Mouse (Mus musculus): ENCODE measurements around the gene Maats1. TPM values are rescaled to one million over a fixed set of nuclear protein-coding genes. Genes with fewer than 3 reads are reported as not detected.

Gene Maats1
- polyA plus RNA-seq, 1 experiment = 1.2 TPM

DNA sequence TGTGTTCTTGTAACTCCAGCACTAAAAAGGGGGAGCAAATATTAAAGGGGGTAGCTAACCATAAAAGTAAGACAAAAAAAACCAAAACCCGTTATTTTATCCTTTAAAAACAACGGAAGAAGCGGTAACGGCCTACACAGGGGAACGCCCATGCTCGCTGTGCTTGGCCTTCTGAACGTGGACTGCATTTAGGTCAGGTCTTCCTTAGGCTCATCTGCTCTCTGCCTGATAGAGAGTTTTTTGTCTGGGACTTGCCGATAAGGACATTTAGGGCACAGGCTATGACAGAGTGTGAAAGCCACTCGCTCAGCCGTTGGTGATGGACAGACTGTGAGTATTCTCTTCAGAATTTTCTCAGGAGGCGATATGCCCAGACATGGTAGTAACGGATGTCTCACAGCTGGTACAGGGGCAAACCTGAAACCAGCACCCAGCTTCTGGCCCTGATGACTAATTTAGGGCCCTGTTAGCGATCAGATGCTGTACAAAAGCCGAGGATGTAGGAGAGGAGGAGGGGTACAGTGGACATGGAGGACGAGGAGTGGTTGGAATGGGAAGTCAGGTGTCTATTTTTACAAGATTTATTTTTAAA, 29.9 kb upstream of the Maats1 start:
- TF ChIP-seq POLR2A (IDR thresholded peaks at IDR 0.05; ENCODE audit: extremely low read depth, insufficient read depth, low read length) (no peak), CTCF (IDR thresholded peaks at IDR 0.05; ENCODE audit: extremely low read depth, insufficient read depth, low read length) (no peak)
- H3K4me3 ChIP-seq (ENCODE audit: insufficient read depth, low read length) = no peak overlapping the region
- H3K27ac ChIP-seq (ENCODE audit: insufficient read depth, low read length) = no peak overlapping the region
- H3K4me1 ChIP-seq (ENCODE audit: control insufficient read depth, insufficient read depth, low read length) = no peaks in the 10 kb centered on the region

DNA sequence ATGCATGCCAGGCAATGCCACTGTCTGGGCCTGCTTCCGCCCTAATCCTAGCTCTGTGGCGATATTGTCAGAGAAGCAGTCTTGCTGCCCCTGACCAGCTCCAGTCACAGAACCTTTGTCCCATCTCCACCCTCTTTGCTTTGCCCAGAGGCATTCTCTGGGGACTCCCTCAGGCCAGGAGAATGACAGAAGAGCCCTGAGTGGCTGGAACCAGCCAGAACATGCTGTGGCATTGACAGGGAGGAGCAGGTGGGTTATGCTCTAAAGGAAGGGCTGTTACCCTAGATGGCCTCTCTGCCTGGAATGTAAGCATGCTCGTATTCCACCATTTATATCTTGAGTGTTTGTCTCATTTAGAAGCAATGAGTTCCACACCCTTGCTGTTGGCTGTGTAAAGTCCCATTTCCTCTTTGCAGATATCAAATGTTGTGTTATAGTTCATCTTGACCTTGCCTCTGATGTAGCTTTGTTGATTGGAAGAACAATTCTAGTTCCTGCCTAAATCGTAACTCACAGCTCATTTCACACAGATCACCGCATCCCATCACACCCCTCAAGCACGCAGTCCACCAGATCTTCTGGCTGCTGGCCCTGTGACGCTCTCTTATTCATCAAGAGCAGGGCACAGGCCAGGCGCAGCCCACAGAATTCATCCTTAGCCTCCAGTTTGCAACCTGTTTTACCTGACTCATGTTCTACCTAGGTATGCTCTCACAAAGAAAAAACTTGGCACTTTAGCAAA, 28.9 kb upstream of the Maats1 start:
- TF ChIP-seq POLR2A (IDR thresholded peaks at IDR 0.05; ENCODE audit: extremely low read depth, insufficient read depth, low read length) (no peak), CTCF (IDR thresholded peaks at IDR 0.05; ENCODE audit: extremely low read depth, insufficient read depth, low read length) (no peak)
- Histone ChIP-seq H3K4me1 (ENCODE audit: control insufficient read depth, insufficient read depth, low read length) (no peaks in the 10 kb centered on the region), H3K4me3 (ENCODE audit: insufficient read depth, low read length) (no peak overlapping the region), H3K27ac (ENCODE audit: insufficient read depth, low read length) (no peak overlapping the region)

DNA sequence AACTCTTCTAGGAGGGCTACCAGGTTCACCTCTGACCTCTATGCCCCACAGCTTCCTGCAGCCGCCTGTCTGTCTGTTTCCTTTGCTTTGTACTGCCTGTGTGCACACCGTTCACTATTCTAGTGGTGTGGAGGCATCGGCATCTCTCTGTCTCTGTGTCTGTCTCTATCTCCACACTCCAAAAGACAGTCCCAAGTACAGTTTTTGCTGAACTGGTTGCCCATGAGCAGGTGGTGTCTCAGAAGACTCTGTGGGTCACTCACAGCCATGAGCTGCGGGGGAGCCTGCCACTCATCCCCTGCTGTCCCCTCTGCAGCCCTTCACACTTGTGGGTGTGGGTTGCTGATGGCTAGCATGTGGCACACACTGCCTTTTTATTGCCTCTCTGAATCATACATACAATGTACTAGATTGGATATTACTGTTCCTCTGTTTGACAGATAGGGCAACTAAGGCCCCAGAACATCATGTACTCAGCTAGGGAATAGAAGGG, 28.1 kb upstream of the Maats1 start:
- Histone ChIP-seq H3K27ac (ENCODE audit: insufficient read depth, low read length) (no peak overlapping the region), H3K4me3 (ENCODE audit: insufficient read depth, low read length) (no peak overlapping the region), H3K4me1 (ENCODE audit: control insufficient read depth, insufficient read depth, low read length) (peaks cover 2% of the 10 kb centered on the region; the same call in 1 of the 2 replicates)
- TF ChIP-seq CTCF (IDR thresholded peaks at IDR 0.05; ENCODE audit: extremely low read depth, insufficient read depth, low read length) = no peak
- TF ChIP-seq POLR2A (IDR thresholded peaks at IDR 0.05; ENCODE audit: extremely low read depth, insufficient read depth, low read length) = no peak

- H3K4me1 ChIP-seq (ENCODE audit: control insufficient read depth, insufficient read depth, low read length) = peaks cover 2% of the 10 kb centered on the region; the same call in 1 of the 2 replicates
- TF ChIP-seq CTCF (IDR thresholded peaks at IDR 0.05; ENCODE audit: extremely low read depth, insufficient read depth, low read length) (no peak), POLR2A (IDR thresholded peaks at IDR 0.05; ENCODE audit: extremely low read depth, insufficient read depth, low read length) (no peak)
- H3K4me3 ChIP-seq (ENCODE audit: insufficient read depth, low read length) = no peak overlapping the region
- no peak overlapping the region for H3K27ac ChIP-seq (ENCODE audit: insufficient read depth, low read length)
These were observed 27.5 kb upstream of the Maats1 start for GRCm38 (mm10) chr16:38369431-38369830.

GRCm38 (mm10) chr16:38369000-38369399, 27.1 kb upstream of the Maats1 start:
- TF ChIP-seq CTCF (IDR thresholded peaks at IDR 0.05; ENCODE audit: extremely low read depth, insufficient read depth, low read length) (no peak), POLR2A (IDR thresholded peaks at IDR 0.05; ENCODE audit: extremely low read depth, insufficient read depth, low read length) (no peak)
- Histone ChIP-seq H3K27ac (ENCODE audit: insufficient read depth, low read length) (no peak overlapping the region), H3K4me3 (ENCODE audit: insufficient read depth, low read length) (no peak overlapping the region), H3K4me1 (ENCODE audit: control insufficient read depth, insufficient read depth, low read length) (peaks cover 2% of the 10 kb centered on the region; the same call in 1 of the 2 replicates)

DNA sequence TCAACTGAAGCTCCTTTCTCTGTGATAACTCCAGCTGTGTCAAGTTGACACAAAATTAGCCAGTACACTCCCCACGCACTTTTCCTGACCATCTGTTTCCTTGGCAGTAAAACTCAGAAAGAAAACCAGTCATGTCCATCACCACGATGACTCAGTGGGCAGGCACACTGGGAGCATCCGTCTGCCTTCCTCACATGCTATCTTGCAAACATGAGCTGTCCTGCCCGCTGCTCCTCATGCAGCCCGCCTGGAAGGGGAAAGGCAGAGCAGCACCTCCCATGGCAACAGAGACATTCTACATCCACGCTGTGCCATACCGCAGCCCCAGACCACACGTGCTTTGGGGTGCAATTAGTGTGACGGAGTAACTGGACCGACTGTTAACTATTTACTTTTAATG, 26.4 kb upstream of the Maats1 start:
- no peak for TF ChIP-seq CTCF (IDR thresholded peaks at IDR 0.05; ENCODE audit: extremely low read depth, insufficient read depth, low read length)
- TF ChIP-seq POLR2A (IDR thresholded peaks at IDR 0.05; ENCODE audit: extremely low read depth, insufficient read depth, low read length) = 0 out of 2 replicates have a peak, but pooled peaks have one; percentile 7
- no peak overlapping the region for H3K27ac ChIP-seq (ENCODE audit: insufficient read depth, low read length)
- H3K4me3 ChIP-seq (ENCODE audit: insufficient read depth, low read length) = no peak overlapping the region
- H3K4me1 ChIP-seq (ENCODE audit: control insufficient read depth, insufficient read depth, low read length) = peaks cover 2% of the 10 kb centered on the region; the same call in 1 of the 2 replicates

DNA sequence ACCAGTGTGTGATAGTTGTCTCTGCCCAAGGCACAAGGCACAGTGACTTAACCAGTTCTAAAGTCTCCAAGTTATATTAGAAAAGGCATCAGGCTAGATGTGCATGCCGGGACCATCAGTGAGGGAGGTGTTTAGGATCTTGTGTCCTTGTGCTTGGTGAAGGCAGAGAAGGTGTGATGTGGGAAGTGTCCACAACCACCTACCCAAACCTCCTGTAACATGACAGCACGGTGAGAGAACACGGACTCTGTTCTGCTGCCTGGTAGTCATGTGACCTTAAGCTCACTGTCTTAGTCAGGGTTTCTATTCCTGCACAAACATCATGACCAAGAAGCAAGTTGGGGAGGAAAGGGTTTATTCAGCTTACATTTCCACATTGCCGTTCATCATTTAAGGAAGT, 24.3 kb upstream of the Maats1 start:
- Histone ChIP-seq H3K27ac (ENCODE audit: insufficient read depth, low read length) (no peak overlapping the region), H3K4me1 (ENCODE audit: control insufficient read depth, insufficient read depth, low read length) (peaks cover 2% of the 10 kb centered on the region; the same call in 1 of the 2 replicates), H3K4me3 (ENCODE audit: insufficient read depth, low read length) (no peak overlapping the region)
- no peak for TF ChIP-seq POLR2A (IDR thresholded peaks at IDR 0.05; ENCODE audit: extremely low read depth, insufficient read depth, low read length)
- no peak for TF ChIP-seq CTCF (IDR thresholded peaks at IDR 0.05; ENCODE audit: extremely low read depth, insufficient read depth, low read length)

- no peak for TF ChIP-seq POLR2A (IDR thresholded peaks at IDR 0.05; ENCODE audit: extremely low read depth, insufficient read depth, low read length)
- no peak for TF ChIP-seq CTCF (IDR thresholded peaks at IDR 0.05; ENCODE audit: extremely low read depth, insufficient read depth, low read length)
- Histone ChIP-seq H3K4me1 (ENCODE audit: control insufficient read depth, insufficient read depth, low read length) (peaks cover 2% of the 10 kb centered on the region; the same call in 1 of the 2 replicates), H3K27ac (ENCODE audit: insufficient read depth, low read length) (no peak overlapping the region), H3K4me3 (ENCODE audit: insufficient read depth, low read length) (no peak overlapping the region)
These were observed 23.4 kb upstream of the Maats1 start for GRCm38 (mm10) chr16:38365390-38365789.

DNA sequence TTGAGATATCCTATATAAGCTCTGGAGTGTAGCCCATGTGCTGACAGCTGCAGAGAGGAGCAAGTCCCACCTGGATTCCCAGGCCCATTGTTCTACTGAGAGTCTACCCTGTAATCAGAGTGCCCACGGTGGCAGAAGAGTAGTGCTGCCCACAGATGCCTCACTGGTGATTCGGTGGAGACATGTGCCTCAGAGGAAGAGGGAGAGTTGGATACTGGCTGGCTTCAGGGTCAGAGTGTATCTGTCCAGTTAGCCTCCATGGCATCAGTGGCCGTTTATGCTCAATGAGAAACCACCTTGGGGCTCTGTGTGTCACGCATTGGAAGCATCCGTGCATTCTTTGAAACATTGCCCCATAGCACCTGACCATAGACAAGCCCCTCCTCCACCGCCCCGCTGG, 21.7 kb upstream of the Maats1 start:
- no peak overlapping the region for H3K4me3 ChIP-seq (ENCODE audit: insufficient read depth, low read length)
- peaks cover 2% of the 10 kb centered on the region; the same call in 1 of the 2 replicates for H3K4me1 ChIP-seq (ENCODE audit: control insufficient read depth, insufficient read depth, low read length)
- no peak for TF ChIP-seq CTCF (IDR thresholded peaks at IDR 0.05; ENCODE audit: extremely low read depth, insufficient read depth, low read length)
- TF ChIP-seq POLR2A (IDR thresholded peaks at IDR 0.05; ENCODE audit: extremely low read depth, insufficient read depth, low read length) = no peak
- no peak overlapping the region for H3K27ac ChIP-seq (ENCODE audit: insufficient read depth, low read length)

- Histone ChIP-seq H3K4me1 (ENCODE audit: control insufficient read depth, insufficient read depth, low read length) (peaks cover 2% of the 10 kb centered on the region; the same call in 1 of the 2 replicates), H3K4me3 (ENCODE audit: insufficient read depth, low read length) (no peak overlapping the region), H3K27ac (ENCODE audit: insufficient read depth, low read length) (no peak overlapping the region)
- no peak for TF ChIP-seq POLR2A (IDR thresholded peaks at IDR 0.05; ENCODE audit: extremely low read depth, insufficient read depth, low read length)
- TF ChIP-seq CTCF (IDR thresholded peaks at IDR 0.05; ENCODE audit: extremely low read depth, insufficient read depth, low read length) = no peak
These were observed 21.3 kb upstream of the Maats1 start for GRCm38 (mm10) chr16:38363256-38363595.
